Comparison of ENCODE assay signal across 28 mouse cellular contexts in the genomic region with DNA sequence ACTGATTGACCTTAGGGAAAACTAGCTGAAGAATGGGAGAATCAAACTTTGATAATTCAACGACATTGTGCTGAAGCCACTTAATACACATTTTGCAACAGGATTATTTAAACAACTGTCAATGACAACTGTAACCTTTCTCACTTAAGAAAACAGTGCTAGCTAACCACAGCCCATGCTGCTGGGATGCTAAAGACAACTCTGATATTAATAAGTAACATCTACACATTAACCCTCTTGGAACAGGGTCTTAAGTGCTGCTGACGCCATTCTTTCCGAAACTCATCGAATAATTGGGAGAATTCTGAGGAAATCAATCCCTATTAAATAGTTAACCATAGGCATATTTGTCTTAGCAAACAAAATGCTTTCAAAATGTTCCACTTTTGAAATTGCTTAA. TPM values are rescaled to one million over a fixed set of nuclear protein-coding genes. Genes with fewer than 3 reads are reported as not detected.
"Had no signal": no experiment of that assay in that cellular context is flagged by ENCODE, and none has a peak within 500 bp of the region (broad histone marks: within the 10 kb centered on the region; RNA-seq: fewer than 3 reads in every experiment).

No protein-coding gene starts in this region.

- H3K9me3 ChIP-seq: heart, embryonic 10.5 days; heart, embryonic 12.5 days; hindbrain, embryonic 10.5 days; hindbrain, embryonic 12.5 days; intestine, embryonic 15.5 days; limb, embryonic 10.5 days; limb, embryonic 12.5 days had no signal

- H3K9ac ChIP-seq: heart, embryonic 12.5 days; hindbrain, embryonic 12.5 days; hindbrain, embryonic 14.5 days; intestine, embryonic 15.5 days; limb, embryonic 12.5 days had no signal

- H3K4me2 ChIP-seq: heart, embryonic 12.5 days; hindbrain, embryonic 12.5 days; hindbrain, embryonic 14.5 days; intestine, embryonic 15.5 days; limb, embryonic 12.5 days had no signal

- H3K4me3 ChIP-seq: gastrocnemius, adult 2 months; heart, embryonic 10.5 days; heart, embryonic 12.5 days; hindbrain, embryonic 10.5 days; hindbrain, embryonic 12.5 days; intestine, embryonic 15.5 days; layer of hippocampus, adult 2 months; left cerebral cortex, adult 2 months; limb, embryonic 10.5 days; limb, embryonic 12.5 days had no signal

- H3K27me3 ChIP-seq: heart, embryonic 12.5 days; hindbrain, embryonic 12.5 days; intestine, embryonic 15.5 days; limb, embryonic 12.5 days had no signal

- ATAC-seq: hindbrain, embryonic 16.5 days; inflammation-experienced regulatory T-cells, adult 6 months; intestine, embryonic 15.5 days; intestine, postnatal 0 days had no signal

- DNase-seq: gastrocnemius, adult 2 months; gastrocnemius, postnatal 10 days; gastrocnemius, postnatal 25 days; heart, adult 18-20 months; heart, postnatal 10 days; heart, postnatal 4 days; kidney, adult 18-20 months; kidney, adult 8-10 months; kidney, postnatal 10 days; kidney, postnatal 25 days; kidney, postnatal 4 days had no signal

- H3K27ac ChIP-seq: gastrocnemius, adult 2 months; heart, embryonic 10.5 days; hindbrain, embryonic 10.5 days; hindbrain, embryonic 12.5 days; hindbrain, embryonic 14.5 days; intestine, embryonic 15.5 days; layer of hippocampus, adult 2 months; left cerebral cortex, adult 2 months; limb, embryonic 10.5 days; limb, embryonic 12.5 days had no signal

- H3K4me1 ChIP-seq: heart, embryonic 10.5 days; hindbrain, embryonic 10.5 days; hindbrain, embryonic 12.5 days; intestine, embryonic 15.5 days; limb, embryonic 10.5 days; limb, embryonic 12.5 days had no signal

- H3K36me3 ChIP-seq: intestine, embryonic 15.5 days had no signal

RNA-seq across cellular contexts. Expression of a gene that starts 39.6 kb away (rescaled TPM):
- total RNA-seq: gastrocnemius, adult 2 months; gastrocnemius, postnatal 25 days; gastrocnemius, postnatal 4 days; granulocyte monocyte progenitor cell, adult 5-6 weeks; heart, adult 18-20 months; heart, adult 8-10 months; heart, postnatal 10 days; heart, postnatal 25 days; heart, postnatal 4 days had no signal
- polyA plus RNA-seq: inflammation-experienced regulatory T-cells, adult 6 months had no signal
